Mouse (Mus musculus) myocyte (in vitro differentiated cells): ENCODE results near the gene Ptprm.

ENCODE experiments used
- CEBPB ChIP-seq: IDR thresholded peaks from 2 replicates; pipeline ENCODE4 v1.6.1; 2011; ENCODE audit warnings: mild to moderate bottlenecking, moderate library complexity; ENCODE audit not compliant: poor library complexity, insufficient read depth, severe bottlenecking
- E2F4 ChIP-seq: IDR thresholded peaks from one replicate; pipeline ENCODE4 v1.6.1; 2011; ENCODE audit warnings: mild to moderate bottlenecking, control low read depth, moderate library complexity; ENCODE audit not compliant: insufficient read depth
- MAX ChIP-seq: IDR thresholded peaks from one replicate; pipeline ENCODE4 v1.6.1; 2011; ENCODE audit warnings: low read depth, mild to moderate bottlenecking, control low read depth
- MYOD1 ChIP-seq, 3 experiments: IDR thresholded peaks; one replicate each; pipeline ENCODE4 v1.6.1; 2011; ENCODE audit warnings: control low read depth in 2 of 3, low read depth in 2 of 3, mild to moderate bottlenecking in 2 of 3, moderate library complexity in 1 of 3; ENCODE audit not compliant: insufficient read length in 2 of 3, control insufficient read depth in 1 of 3
- MYOG ChIP-seq, 3 experiments: IDR thresholded peaks; one replicate each; pipeline ENCODE4 v1.6.1; 2011; ENCODE audit warnings: control low read depth in 2 of 3, low read depth in 2 of 3, mild to moderate bottlenecking in 2 of 3; ENCODE audit not compliant: insufficient read length in 2 of 3, control insufficient read depth in 1 of 3, insufficient read depth in 1 of 3
- POLR2A ChIP-seq: IDR thresholded peaks from one replicate; pipeline ENCODE4 v1.6.1; 2011; ENCODE audit warnings: low read depth, mild to moderate bottlenecking, control low read depth, moderate library complexity; ENCODE audit not compliant: insufficient read length
- POLR2AphosphoS2 ChIP-seq: IDR thresholded peaks from one replicate; pipeline ENCODE4 v1.6.1; 2011; ENCODE audit warnings: low read depth, control low read depth; ENCODE audit not compliant: insufficient read length
- REST ChIP-seq: IDR thresholded peaks from one replicate; pipeline ENCODE4 v1.6.1; 2011; ENCODE audit warnings: mild to moderate bottlenecking, control low read depth, moderate library complexity; ENCODE audit not compliant: insufficient read depth, insufficient read length
- SRF ChIP-seq: IDR thresholded peaks from one replicate; pipeline ENCODE4 v1.6.1; 2011; ENCODE audit warnings: low read depth; ENCODE audit not compliant: control insufficient read depth, insufficient read length
- TCF12 ChIP-seq: IDR thresholded peaks from one replicate; pipeline ENCODE4 v1.6.1; 2011; ENCODE audit warnings: mild to moderate bottlenecking, control low read depth; ENCODE audit not compliant: poor library complexity, insufficient read depth, severe bottlenecking
- TCF3 ChIP-seq: IDR thresholded peaks from one replicate; pipeline ENCODE4 v1.6.1; 2011; ENCODE audit warnings: low read depth, control low read depth; ENCODE audit not compliant: insufficient read length
- USF1 ChIP-seq: IDR thresholded peaks from one replicate; pipeline ENCODE4 v1.6.1; 2011; ENCODE audit warnings: low read depth, mild to moderate bottlenecking, control low read depth, moderate library complexity

GRCm38 (mm10) chr17:67314491-67315205 is 39.6 kb downstream of the Ptprm start:
- TF ChIP-seq POLR2A (no peak), TCF3 (no peak), USF1 (no peak), POLR2AphosphoS2 (no peak), CEBPB (no peak), REST (no peak), TCF12 (no peak), MYOD1 (IDR thresholded peaks at IDR 0.05; ENCODE audit: control insufficient read depth in 1 of 3, insufficient read length in 2 of 3, low read depth in 2 of 3) (no peak), MAX (no peak), SRF (no peak), MYOG (IDR thresholded peaks at IDR 0.05; ENCODE audit: control insufficient read depth in 1 of 3, insufficient read depth in 1 of 3, insufficient read length in 2 of 3, low read depth in 2 of 3) (no peak), E2F4 (no peak)
